Mouse (Mus musculus): ENCODE data around the gene Wdr20.
"Not testable (repeated sequence)": the region's sequence is repeated elsewhere in the genome, so short reads cannot be mapped to it uniquely, and the experiment has no call there.

The Wdr20 gene

DNA sequence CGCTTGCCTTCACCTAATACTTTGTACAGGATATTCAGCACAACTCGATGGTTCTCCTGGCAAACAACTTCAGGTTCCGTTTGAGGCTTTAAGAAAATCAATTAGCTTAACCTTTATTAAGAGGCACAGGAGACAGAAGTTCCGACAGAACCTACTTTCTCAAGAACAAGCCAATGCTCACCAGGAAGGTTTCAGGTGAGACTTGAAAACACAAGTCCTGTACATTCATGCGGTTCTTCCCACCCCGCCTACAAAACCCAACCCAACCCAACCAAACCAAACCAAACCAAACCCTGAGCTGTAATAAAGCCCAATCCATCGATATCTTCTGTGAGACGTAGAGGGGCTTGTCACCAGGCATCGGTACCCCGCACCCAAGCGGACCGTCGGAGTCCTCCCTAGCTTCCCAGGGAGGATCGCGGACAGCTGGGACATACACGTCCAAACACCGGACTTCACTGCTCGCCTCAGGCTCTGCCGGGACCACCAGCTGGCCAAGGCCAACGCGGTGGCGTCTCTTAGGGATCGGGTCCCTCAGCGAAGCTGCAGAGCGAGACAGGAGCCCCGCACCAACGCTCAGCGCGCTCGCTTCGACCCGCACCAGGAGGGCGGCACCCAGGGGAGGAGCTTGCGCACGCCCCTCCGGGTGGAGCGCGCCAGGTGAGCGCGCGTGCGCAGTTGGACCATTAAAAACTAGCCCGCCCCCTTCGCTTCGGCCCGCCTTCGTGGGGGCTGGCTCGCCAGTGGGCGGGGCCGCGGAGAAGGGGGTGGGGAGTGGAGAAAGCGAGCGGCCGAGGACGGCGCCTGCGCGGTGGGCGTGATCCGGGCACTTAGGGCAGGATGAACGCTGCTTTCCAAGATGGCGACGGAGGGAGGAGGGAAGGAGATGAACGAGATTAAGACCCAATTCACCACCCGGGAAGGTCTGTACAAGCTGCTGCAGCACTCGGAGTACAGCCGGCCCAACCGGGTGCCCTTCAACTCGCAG is at the start of gene Wdr20:
TSS of gene Wdr20 (plus strand) at position 775 of the 988 bp plus-strand sequence.
- peak; percentile 99 to 100 for DNase-seq

- DNase-seq: not testable (repeated sequence)
These were observed 48.8 kb upstream of the Wdr20 start for GRCm38 (mm10) chr12:110688921-110689320.

GRCm38 (mm10) chr12:110689919-110690643 is 47.7 kb upstream of the Wdr20 start:
- no peak for DNase-seq

- DNase-seq: not testable (repeated sequence)
These were observed 44.4 kb upstream of the Wdr20 start for GRCm38 (mm10) chr12:110693378-110693777.

DNA sequence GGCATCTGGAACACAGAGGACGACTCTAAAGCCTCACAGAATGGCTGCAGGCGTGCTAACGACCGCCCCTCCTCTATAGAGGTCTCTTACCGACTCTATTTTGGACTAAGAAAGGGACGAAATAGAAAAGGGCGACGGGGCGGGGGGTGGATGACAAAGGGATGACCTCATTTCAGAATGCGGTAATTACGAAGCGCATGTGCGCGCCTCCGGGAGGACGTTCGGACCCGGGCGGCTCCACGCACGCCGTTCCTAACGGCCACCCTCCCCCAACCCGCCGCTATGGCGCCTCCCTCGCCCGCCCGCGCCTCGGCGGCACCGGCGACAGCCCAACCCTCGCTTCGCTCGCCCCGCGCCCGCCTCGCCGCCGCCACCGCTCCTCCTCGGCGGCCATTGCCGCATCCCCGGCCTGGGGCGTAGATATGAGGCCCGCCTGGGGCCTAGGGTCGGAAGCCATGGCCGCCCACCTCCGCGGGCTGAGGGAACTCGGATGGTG is 42.0 kb upstream of the Wdr20 start:
- DNase-seq: peak in 1 of 2 experiments; percentile 62

GRCm38 (mm10) chr12:110696173-110696974 is 41.4 kb upstream of the Wdr20 start:
- DNase-seq: peak; percentile 99 to 100

- DNase-seq: no peak
These were observed 40.8 kb upstream of the Wdr20 start for GRCm38 (mm10) chr12:110696975-110697400.

DNA sequence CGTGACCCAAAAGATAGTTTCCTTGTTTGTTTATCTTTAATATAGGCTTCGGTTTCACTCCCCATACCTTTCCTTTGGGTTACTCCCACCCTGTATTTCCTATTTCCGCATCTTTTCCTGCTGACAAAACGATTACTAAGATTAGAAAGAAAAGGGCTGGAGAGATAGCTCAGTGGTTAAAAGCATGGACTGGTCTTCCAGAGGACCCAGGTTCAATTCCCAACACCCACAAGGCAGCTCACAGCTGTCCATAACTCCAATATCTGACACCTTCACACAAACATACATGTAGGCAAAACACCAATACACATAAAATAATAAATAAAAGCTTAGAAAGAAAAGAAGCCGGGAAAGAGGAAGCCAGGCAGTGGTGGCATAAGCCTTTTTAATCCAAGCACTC is 40.3 kb upstream of the Wdr20 start:
- no peak for DNase-seq

DNA sequence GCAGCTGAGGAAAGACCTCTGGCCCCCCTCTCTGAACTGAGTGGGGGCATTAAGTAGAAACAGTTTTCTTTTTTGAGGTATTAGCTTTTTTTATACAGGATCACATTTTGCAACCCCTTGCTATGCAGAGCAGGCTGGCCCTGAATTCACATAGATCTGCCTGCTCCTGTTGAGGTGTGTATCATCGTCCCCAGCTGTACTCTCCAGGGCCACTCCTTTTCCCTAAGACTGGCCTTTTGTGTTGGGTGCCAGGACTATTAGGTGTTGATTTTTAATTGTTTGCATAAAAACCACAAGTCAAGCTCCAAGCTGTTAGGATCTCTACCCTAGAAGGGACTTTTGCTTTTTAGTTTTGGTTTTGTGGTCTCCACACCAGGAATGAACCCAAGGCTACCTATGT is 39.7 kb upstream of the Wdr20 start:
- no peak for DNase-seq

- DNase-seq: no peak
These were observed 39.1 kb upstream of the Wdr20 start for GRCm38 (mm10) chr12:110698523-110699170.

DNA sequence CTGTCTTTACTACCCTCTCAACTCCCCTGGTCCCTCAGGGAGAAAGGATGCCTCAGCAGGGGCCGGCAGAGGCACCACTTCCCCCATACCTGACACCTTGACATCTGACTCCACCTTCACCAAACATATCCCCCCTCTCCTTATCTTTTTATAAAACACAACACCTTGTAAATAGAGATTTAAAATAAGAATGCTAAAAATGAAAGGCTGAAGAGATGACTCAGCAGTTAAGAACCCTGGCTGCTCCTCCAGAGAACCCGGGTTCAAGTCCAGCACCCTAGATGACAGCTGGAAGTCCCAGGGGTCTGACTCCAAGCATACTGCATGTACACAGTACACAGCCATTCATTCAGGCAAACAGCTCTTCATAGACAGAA is 38.6 kb upstream of the Wdr20 start:
- DNase-seq: no peak

- no peak for DNase-seq
These were observed 37.0 kb upstream of the Wdr20 start for GRCm38 (mm10) chr12:110700730-110701129.

DNA sequence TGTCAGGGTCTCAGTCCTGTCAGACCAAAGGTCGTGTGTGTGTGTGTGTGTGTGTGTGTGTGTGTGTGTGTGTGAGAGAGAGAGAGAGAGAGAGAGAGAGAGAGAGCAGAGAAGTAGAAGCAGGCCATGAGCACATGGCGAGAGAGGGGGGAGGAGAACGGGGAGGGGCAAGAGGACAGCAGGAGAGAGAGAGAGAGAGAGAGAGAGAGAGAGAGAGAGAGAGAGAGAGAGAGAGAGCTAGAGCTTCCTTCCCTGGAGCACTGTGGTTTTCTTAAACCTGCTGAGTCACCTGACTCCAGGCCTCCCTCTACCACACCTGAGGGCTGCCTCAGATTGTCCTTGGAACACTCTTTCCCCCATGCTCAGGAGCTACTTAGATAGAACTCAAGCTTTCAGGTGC is 36.4 kb upstream of the Wdr20 start:
- DNase-seq: not testable (repeated sequence)

DNA sequence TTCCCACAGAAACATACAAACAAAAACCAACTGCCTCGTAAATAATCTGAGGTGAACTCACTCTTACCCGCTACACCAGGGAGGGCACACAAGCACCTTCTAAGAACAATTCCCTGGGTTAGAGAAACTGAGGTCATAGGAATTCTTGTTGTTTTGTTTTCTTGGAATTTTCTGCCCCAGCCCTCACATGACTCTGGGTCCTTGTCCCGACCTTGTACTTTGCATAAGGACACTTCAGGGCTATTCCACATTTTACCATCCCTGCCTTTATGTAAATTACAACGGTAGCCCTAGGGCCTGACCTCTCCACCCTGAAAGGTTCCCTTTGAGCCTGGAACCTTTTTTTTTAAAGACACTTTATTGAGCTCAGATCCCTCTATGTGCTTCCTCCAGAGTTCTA is 35.2 kb upstream of the Wdr20 start, which contains the start of gene Hsp90aa1:
TSS of gene Hsp90aa1 (minus strand) at position 173 of the 400 bp plus-strand sequence.
- DNase-seq: no peak

GRCm38 (mm10) chr12:110703008-110703471 is 34.7 kb upstream of the Wdr20 start:
- DNase-seq: peak; percentile 90 to 91

DNA sequence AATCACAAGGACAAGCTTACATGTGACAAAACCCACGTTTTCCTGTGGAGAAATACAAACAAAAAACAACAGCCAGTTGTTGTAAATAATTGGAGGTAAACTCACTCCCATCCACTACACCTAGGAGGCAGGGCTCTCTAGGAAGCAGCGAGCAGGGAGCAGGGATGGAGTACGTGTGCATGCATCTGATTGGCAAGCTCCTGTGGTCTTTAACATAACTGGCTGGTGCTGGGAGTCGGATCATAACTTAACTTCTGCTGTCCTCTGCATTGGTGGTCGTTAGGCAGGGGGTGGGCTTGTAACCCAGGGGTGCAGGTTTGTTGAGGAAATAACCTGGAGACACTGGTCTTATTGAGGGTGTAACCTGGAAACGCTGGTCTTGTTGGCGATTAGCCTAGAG is 34.1 kb upstream of the Wdr20 start:
- DNase-seq: no peak

DNA sequence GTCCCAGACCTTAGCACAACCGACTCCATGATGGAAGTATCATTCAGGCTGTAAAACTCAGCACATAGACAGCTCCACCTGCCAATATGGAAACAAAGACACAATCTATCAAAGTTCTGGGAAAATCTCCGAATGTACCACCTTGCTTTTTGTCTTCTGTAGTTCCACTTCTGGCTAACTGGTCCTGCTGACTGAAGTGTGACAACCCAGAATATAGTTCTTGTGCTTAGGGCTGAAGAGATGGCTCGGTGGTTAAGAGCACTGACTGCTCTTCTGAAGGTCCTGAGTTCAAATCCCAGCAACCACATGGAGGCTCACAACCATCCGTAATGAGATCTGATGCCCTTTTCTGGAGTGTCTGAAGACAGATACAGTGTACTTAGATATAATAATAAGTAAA is 32.3 kb upstream of the Wdr20 start:
- DNase-seq: not testable (repeated sequence)

DNA sequence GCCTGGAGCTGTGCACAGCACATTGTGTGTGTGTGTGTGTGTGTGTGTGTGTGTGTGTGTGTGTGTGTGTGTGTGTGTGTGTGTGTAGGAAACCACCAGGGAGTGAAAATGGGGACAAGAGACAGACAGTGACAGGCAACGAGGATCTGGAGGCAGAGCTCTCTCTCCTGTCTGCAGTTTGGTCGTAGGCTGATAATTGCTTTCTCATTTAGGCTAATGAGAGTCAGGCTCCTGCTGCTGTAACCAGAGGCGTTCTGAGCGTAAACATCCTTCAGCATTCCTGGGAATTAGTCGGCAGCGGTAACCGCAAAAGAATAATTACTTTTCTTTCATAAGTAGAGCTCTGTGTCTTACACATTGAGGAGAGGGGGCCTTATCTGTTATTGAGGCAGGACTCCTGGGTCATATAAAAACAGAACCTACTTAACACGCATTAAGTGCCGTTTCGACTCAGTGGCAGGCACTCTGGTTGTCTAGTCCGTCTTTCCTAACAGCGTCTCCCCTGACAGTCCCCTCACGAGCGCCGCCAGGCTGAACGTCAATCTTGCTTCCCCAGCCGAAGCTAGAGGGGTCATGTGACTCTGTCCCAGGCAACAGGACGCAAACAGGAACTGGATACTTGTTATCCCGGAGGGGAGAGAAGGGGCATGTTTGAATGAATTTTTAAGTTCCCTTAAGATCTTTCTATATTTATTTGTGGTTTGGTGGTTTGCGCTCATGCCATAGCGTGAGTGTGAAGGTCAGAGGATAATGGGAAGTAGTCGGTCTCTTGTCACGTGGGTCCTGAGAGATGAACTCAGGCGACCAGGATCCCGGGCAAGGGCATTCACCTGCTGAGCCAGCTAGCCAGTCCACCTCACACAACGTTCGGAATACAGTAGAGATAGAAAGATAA is 31.2 kb upstream of the Wdr20 start:
- DNase-seq: peak; percentile 47 to 50

DNA sequence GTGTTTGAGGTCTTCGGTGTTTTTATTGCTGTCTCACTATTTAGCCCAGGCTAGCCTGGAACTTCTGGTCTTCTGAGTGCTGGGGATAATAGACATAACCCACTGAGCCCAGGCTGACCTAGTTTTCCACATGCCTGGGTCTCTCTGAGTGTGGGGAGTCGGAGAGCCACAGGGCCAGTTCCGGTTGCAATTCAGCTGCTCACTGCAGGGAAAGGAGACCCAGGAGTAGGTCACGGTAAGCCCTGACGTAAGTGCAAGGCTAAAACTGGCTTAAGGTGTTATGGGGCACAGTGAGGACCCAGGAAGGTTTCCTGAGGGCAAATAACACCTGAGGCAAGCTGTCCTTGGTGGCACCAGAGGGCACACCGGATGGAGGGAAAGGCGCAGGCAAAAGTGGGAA is 30.3 kb upstream of the Wdr20 start:
- no peak for DNase-seq

DNA sequence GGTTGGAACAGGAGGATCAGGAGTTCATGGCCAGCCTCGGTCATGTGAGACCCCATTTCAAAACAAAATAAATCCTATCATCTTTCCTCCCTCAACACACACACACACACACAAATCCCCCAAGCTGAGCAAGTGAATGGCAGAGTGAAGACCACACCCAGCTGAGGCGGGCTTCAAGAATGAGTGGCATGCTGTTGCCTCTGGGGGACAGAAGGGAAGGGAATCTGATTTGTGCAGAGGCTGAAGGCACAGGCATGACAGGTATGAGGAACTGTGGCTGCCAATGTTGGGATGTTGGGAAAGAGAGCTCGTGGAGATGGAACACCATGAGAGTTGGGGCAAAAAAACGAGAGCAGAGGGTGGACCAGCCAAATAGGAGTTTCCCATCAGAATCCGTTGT is 26.5 kb upstream of the Wdr20 start:
- no peak for DNase-seq

GRCm38 (mm10) chr12:110713784-110714183 is 24.0 kb upstream of the Wdr20 start:
- DNase-seq: peak; percentile 37 to 49

Measured in B cell, adult 2 months (primary cell).